Mouse (Mus musculus): Measurements from ENCODE around the gene Baz2b.

GRCm38 (mm10) chr2:60234506-60234905 is 24.9 kb upstream of the Baz2b start:
- TF ChIP-seq CTCF (conservative IDR thresholded peaks at IDR 0.05; ENCODE audit: low read length), result no peak
- no peak for TF ChIP-seq POU5F1 (IDR thresholded peaks at IDR 0.05; ENCODE audit: borderline replicate concordance, low read length)
- no peak for TF ChIP-seq NANOG (IDR thresholded peaks at IDR 0.05; ENCODE audit: borderline replicate concordance, low read length)
